Mouse (Mus musculus): ENCODE results near the gene Stard13. TPM values are rescaled to one million over a fixed set of nuclear protein-coding genes. Genes with fewer than 3 reads are reported as not detected.

The Stard13 gene
- polyA plus RNA-seq (2012; rRNA removed): 14.6 and 15.9 TPM in 2 replicates

DNA sequence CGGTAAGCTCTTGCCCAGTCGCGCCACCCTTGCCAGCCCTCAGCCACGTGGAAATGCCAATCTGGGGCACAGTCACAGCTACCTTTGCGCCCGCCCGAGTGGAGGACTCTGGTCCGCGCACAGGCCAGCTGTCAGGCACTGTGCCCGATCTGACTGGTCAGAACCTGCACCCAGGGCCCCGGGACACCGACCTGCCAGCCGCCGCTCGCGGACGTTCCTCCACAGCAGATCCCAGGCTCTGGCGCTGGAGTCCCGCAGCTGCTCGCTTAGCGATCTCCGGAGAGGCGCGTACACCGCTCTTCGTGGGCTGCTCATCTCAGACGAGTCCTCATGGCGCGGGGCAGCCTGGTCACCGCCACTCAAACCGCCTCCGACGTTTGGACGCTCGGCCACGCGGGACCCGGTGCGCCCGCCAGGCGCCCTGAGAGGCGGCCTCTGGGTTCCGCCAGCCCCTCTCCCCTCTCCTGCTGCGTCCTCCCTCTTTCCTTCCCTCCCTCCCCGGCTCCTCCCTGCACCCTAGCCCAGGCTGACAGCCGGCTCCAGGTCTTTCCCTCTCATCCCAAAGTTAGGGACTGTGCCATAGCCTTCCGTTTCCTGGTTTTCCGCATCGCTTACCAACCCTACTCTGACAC lies at the start of gene Stard13:
Stard13 (minus strand) TSS at position 437 of the 632 bp plus-strand sequence.

Other genes with a start within 250 kb of the Stard13 start
- not detected in 2 replicates for gene Gm42906, start 194.3 kb upstream of the Stard13 start, polyA plus RNA-seq (2012; rRNA removed)

Measured in colon, adult 2 months (tissue).